Mouse (Mus musculus) hindbrain, embryonic 14.5 days (tissue): ENCODE data around the gene Trim8. TPM values are rescaled to one million over a fixed set of nuclear protein-coding genes. Genes with fewer than 3 reads are reported as not detected.

Source experiments
- ATAC-seq: fragments of 200-750 bp; cut with Nextera tagmentation; 2 replicates; pipeline ENCODE4 v1.8.0; 2017; ENCODE audit warnings: moderate number of reproducible peaks, mild to moderate bottlenecking, moderate TSS enrichment, moderate library complexity; ENCODE audit not compliant: low FRiP score
- DNase-seq: peaks from one replicate; pipeline ENCODE4 v3.0.0-alpha.2; 2015; ENCODE audit warnings: low spot score
- H3K27ac ChIP-seq: fragments of 300-500 bp; sonication (generic); 2 replicates; pipeline ENCODE4 v1.5.1; 2014; ENCODE audit warnings: mild to moderate bottlenecking, moderate library complexity
- H3K27me3 ChIP-seq: fragments of 300-500 bp; sonication (generic); 2 replicates; pipeline ENCODE4 v1.6.1; 2014; ENCODE audit warnings: mild to moderate bottlenecking, low read length, mixed read lengths; ENCODE audit not compliant: control insufficient read depth, insufficient read depth
- H3K36me3 ChIP-seq: fragments of 300-500 bp; sonication (generic); replicated peaks from 2 replicates; pipeline ENCODE4 v1.6.1; 2014; ENCODE audit not compliant: control insufficient read depth, insufficient read depth
- H3K4me1 ChIP-seq: fragments of 300-500 bp; sonication (generic); replicated peaks from 2 replicates; pipeline ENCODE4 v1.6.1; 2014; ENCODE audit warnings: antibody characterized with exemption, low read length, mixed read lengths; ENCODE audit not compliant: control insufficient read depth, insufficient read depth
- H3K4me2 ChIP-seq: fragments of 300-500 bp; sonication (generic); replicated peaks from 2 replicates; pipeline ENCODE4 v1.6.1; 2014; ENCODE audit warnings: mild to moderate bottlenecking, moderate library complexity
- H3K4me3 ChIP-seq: fragments of 300-500 bp; sonication (generic); replicated peaks from 2 replicates; pipeline ENCODE4 v1.5.1; 2014; ENCODE audit warnings: mild to moderate bottlenecking, low read length
- H3K9ac ChIP-seq: fragments of 300-500 bp; sonication (generic); 2 replicates; pipeline ENCODE4 v1.6.1; 2014
- H3K9me3 ChIP-seq: fragments of 300-500 bp; sonication (generic); 2 replicates; pipeline ENCODE4 v1.6.1; 2016; ENCODE audit warnings: low read length; ENCODE audit not compliant: control insufficient read depth
- WGBS: fragments of 180-500 bp; shearing (Covaris S2); extraction: QIAGEN DNeasy Blood & Tissue Kit; methylation state at CpG from one replicate; pipeline ENCODE4 v1.1.7; 2014; 5-methylcytosine and 5-hydroxymethylcytosine counted together
- polyA plus RNA-seq: library from polyadenylated mRNA; unstranded; fragments of >200 nt; fragmentation: Nextera tagmentation; extraction: Ambion mirVana; gene quantifications from 2 replicates; pipeline ENCODE4 v1.2.1, GENCODE M21; 2014

Gene Trim8
- polyA plus RNA-seq, 1 experiment from 2014 or later: 37.5 TPM

- Histone ChIP-seq H3K4me2 (no peak overlapping the region), H3K4me3 (no peak overlapping the region), H3K9me3 (no peaks in the 10 kb centered on the region), H3K4me1 (no peaks in the 10 kb centered on the region; the same call in 1 of the 2 replicates), H3K9ac (no peak overlapping the region), H3K36me3 (peaks cover 32% of the 10 kb centered on the region), H3K27ac (no peak overlapping the region), H3K27me3 (no peaks in the 10 kb centered on the region)
- DNase-seq (no peak), ATAC-seq (no peak)
- WGBS: 89% methylated on average over 10 of the region's 10 CpGs
Measured at GRCm38 (mm10) chr19:46459256-46459655, 42.2 kb upstream of the Trim8 start.

- Histone ChIP-seq H3K4me2 (no peak overlapping the region), H3K4me3 (no peak overlapping the region), H3K9me3 (no peaks in the 10 kb centered on the region), H3K27me3 (no peaks in the 10 kb centered on the region), H3K27ac (no peak overlapping the region), H3K4me1 (no peaks in the 10 kb centered on the region; the same call in 1 of the 2 replicates), H3K36me3 (peaks cover 27% of the 10 kb centered on the region), H3K9ac (no peak overlapping the region)
- WGBS: 84% methylated on average over 2 of the region's 2 CpGs
- ATAC-seq (no peak), DNase-seq (no peak)
Measured at GRCm38 (mm10) chr19:46459889-46460288, 41.6 kb upstream of the Trim8 start.

GRCm38 (mm10) chr19:46462574-46462973 lies 38.9 kb upstream of the Trim8 start:
- Histone ChIP-seq H3K9ac (no peak overlapping the region), H3K4me1 (no peaks in the 10 kb centered on the region), H3K4me3 (no peak overlapping the region), H3K27me3 (no peaks in the 10 kb centered on the region), H3K36me3 (peaks cover 24% of the 10 kb centered on the region), H3K9me3 (no peaks in the 10 kb centered on the region), H3K4me2 (no peak overlapping the region), H3K27ac (no peak overlapping the region)
- ATAC-seq (no peak), DNase-seq (no peak)
- WGBS: 94% methylated on average over 3 of the region's 3 CpGs

- Histone ChIP-seq H3K9ac (no peak overlapping the region), H3K4me1 (no peaks in the 10 kb centered on the region), H3K4me3 (no peak overlapping the region), H3K27me3 (no peaks in the 10 kb centered on the region), H3K36me3 (peaks cover 24% of the 10 kb centered on the region), H3K4me2 (no peak overlapping the region), H3K9me3 (no peaks in the 10 kb centered on the region), H3K27ac (no peak overlapping the region)
- WGBS: 99% methylated on average over 4 of the region's 4 CpGs
- DNase-seq (no peak), ATAC-seq (no peak)
Measured at GRCm38 (mm10) chr19:46463446-46463845, 38.1 kb upstream of the Trim8 start.

DNA sequence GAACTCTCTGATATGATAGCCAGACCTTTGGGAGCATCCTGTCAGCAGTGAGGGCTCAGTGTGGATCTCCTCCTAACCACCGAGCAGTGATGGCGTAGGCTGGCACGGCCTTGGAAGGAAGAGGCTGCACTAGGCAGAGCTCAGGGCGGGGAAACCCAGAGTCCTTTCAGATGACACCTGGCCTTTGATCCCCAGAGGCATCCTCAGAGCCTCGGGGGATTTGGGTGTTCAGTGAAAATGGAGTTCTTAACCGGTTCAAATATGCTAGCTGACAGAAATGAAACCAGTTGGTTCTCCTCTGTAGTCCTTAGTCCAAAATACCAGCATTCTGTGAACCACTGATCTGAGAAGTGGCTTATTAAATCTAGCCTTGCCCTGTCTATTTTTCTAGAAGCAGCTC lies 35.3 kb upstream of the Trim8 start:
- no peak overlapping the region for H3K27ac ChIP-seq
- H3K36me3 ChIP-seq: peaks cover 4% of the 10 kb centered on the region; the same call in 1 of the 2 replicates
- H3K27me3 ChIP-seq: no peaks in the 10 kb centered on the region
- DNase-seq (no peak), ATAC-seq (no peak)
- H3K9me3 ChIP-seq: no peaks in the 10 kb centered on the region
- no peak overlapping the region for H3K9ac ChIP-seq
- peaks cover 16% of the 10 kb centered on the region for H3K4me1 ChIP-seq
- no peak overlapping the region for H3K4me3 ChIP-seq
- no peak overlapping the region for H3K4me2 ChIP-seq
- 82% methylated on average over 6 of the region's 6 CpGs for WGBS

DNA sequence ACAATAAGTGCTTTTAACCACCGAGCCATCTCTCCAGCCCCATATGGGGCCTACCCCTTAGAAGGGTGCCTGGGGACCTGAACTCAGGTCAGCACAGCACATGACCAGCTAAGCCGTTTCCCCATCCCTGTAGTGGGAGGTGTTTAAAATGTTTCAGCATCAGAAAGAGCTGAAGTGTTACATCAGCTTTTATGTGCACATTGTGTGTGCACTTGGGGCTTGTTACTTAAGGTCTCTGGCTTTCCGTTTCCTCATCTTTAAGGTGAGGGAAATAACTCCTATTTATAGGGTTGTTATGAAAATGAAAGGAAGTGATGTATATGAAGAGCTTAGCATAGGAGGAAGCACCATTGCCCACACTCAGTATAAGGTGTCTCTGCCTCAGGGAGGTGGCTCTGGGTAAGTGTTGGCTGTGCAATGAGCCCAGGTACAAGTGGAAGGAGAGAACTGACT lies 34.4 kb upstream of the Trim8 start:
- Histone ChIP-seq H3K4me2 (no peak overlapping the region), H3K9me3 (no peaks in the 10 kb centered on the region), H3K27ac (no peak overlapping the region), H3K4me3 (no peak overlapping the region), H3K27me3 (no peaks in the 10 kb centered on the region), H3K9ac (no peak overlapping the region), H3K4me1 (peaks cover 26% of the 10 kb centered on the region), H3K36me3 (no peaks in the 10 kb centered on the region)
- 72% methylated on average over 3 of the region's 3 CpGs for WGBS
- ATAC-seq (no peak), DNase-seq (no peak)

DNA sequence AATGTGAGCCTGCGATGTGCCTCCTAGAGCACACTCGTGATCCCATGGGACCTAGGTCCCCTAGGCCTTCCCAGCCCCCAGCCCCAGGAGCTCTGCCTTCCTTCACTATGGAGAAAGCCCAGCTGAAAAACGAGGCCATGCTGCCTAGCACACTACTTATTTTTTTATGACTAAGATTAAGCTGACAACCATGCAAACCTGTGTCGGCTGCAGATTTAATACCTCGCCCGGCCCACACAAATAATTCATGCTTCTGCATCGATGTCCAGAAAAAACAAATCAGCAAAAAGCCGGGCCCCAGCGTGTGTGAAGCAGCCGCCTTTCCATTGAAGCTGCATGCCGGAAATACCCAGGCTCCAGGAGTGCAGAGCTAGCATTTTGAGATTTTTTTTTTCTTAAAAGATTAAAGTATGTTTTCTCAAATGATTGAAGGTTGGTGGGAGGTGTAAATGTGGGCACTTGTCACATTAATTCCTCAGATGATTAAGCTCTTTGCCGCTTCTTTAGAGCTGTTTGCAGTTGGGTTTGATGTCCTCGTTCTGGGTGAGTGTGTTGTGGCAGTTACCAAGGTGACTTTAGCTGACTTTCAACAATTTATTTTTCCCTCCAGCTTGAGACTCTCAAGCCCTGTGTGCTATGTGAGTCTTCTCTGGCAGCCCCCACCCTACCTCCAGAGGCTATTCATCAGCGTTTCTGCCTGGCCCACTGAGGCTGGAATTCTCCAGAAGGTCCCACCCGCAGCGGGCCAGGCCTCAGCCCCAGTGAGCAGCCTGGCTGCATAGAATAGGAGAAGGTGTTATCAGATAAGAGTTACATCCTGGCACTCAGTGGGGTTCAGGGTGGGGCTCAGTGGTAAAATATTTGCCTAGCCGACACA lies 30.9 kb upstream of the Trim8 start:
- Histone ChIP-seq H3K27me3 (no peaks in the 10 kb centered on the region), H3K4me2 (no peak overlapping the region; the same call in 1 of the 2 replicates), H3K9ac (peak overlapping the region; percentile 36), H3K9me3 (no peaks in the 10 kb centered on the region), H3K4me3 (no peak overlapping the region), H3K27ac (peak overlapping the region; percentile 88), H3K4me1 (peaks cover 29% of the 10 kb centered on the region), H3K36me3 (peaks cover 10% of the 10 kb centered on the region; the same call in 1 of the 2 replicates)
- DNase-seq: peak; percentile 43
- 18% methylated on average over 17 of the region's 17 CpGs for WGBS
- peak; percentile 29; the same call in 1 of the 2 replicates for ATAC-seq

GRCm38 (mm10) chr19:46471324-46472093 lies 30.0 kb upstream of the Trim8 start:
- WGBS: 21% methylated on average over 10 of the region's 10 CpGs

DNA sequence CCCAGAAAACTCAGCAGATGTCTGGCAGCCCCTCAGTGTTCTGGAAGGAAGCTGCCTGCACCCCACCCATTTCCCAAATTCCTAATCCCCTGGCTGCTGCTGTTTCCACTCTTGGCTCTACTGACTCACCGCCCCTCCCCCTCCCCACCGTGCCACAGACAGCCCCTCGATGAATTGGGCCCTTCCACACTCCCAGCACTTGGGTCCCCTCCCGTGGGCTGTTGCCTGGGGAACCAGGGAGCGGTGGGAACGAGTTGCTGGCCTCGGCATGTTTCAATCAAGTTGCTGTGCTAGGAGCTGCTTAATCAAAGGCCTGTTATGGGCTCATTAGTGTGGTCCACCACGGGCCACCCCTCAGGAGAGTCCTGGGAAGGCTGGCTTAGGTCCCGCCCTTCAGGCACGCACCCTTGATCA lies 24.1 kb upstream of the Trim8 start:
- H3K9ac ChIP-seq: no peak overlapping the region
- H3K4me2 ChIP-seq: no peak overlapping the region
- ATAC-seq (peak; percentile 56; the same call in 1 of the 2 replicates), DNase-seq (no peak)
- no peaks in the 10 kb centered on the region for H3K9me3 ChIP-seq
- WGBS: 29% methylated on average over 10 of the region's 10 CpGs
- no peaks in the 10 kb centered on the region for H3K27me3 ChIP-seq
- H3K36me3 ChIP-seq: peaks cover 39% of the 10 kb centered on the region; the same call in 1 of the 2 replicates
- no peak overlapping the region for H3K4me3 ChIP-seq
- peaks cover 33% of the 10 kb centered on the region for H3K4me1 ChIP-seq
- H3K27ac ChIP-seq: peak overlapping the region; percentile 52; the same call in 1 of the 2 replicates

More at GRCm38 (mm10) chr19:46471324-46472093, 30.0 kb upstream of the Trim8 start:
- peaks cover 30% of the 10 kb centered on the region for H3K4me1 ChIP-seq
- no peaks in the 10 kb centered on the region for H3K27me3 ChIP-seq
- DNase-seq (no peak), ATAC-seq (peak; percentile 76)
- peaks cover 14% of the 10 kb centered on the region; the same call in 1 of the 2 replicates for H3K36me3 ChIP-seq
- H3K9ac ChIP-seq: peak overlapping the region; percentile 36
- H3K27ac ChIP-seq: peak overlapping the region; percentile 88
- H3K9me3 ChIP-seq: no peaks in the 10 kb centered on the region
- H3K4me3 ChIP-seq: no peak overlapping the region
- H3K4me2 ChIP-seq: no peak overlapping the region
